Mouse (Mus musculus): ENCODE data around the gene Usp18.

DNA sequence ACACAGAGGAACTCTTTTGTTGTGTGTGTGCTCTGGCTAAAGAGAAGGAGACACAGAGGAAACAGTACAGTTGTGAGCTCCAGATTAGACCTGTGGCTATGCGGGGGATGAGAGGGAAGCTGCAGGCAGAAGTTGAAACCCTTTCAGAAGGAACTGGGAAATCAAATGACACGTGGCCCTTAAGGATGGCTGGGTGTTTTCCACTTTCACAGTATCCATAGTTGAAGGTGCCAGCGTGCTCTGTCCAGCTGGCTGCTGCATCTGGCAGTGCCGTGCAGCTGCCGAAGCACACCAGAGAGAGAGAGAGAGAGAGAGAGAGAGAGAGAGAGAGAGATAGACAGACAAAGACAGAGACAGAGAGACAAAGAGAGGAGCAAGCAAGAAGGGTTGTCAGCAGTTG is 5.5 kb downstream of the Usp18 start:
- TF ChIP-seq CTCF (IDR thresholded peaks at IDR 0.05; ENCODE audit: low read depth, low read length) = no peak
- TF ChIP-seq POLR2A (IDR thresholded peaks at IDR 0.05; ENCODE audit: borderline replicate concordance, low read depth, low read length) = no peak

All from bone marrow macrophage, adult 2 months (primary cell).